Mouse (Mus musculus) forebrain, postnatal 0 days (tissue): ENCODE measurements around the gene Xpo4. TPM values are rescaled to one million over a fixed set of nuclear protein-coding genes. Genes with fewer than 3 reads are reported as not detected.

Experiments
- ATAC-seq: fragments of 200-750 bp; cut with Nextera tagmentation; 2 replicates; pipeline ENCODE4 v1.8.0; 2017; ENCODE audit warnings: mild to moderate bottlenecking, moderate library complexity
- DNase-seq: peaks from one replicate; pipeline ENCODE4 v3.0.0-alpha.2; 2015
- H3K27ac ChIP-seq: fragments of 300-500 bp; sonication (generic); 2 replicates; pipeline ENCODE4 v1.5.1; 2014; ENCODE audit warnings: low read depth, mild to moderate bottlenecking, antibody characterized with exemption, low read length, moderate library complexity, mixed read lengths
- H3K27me3 ChIP-seq: fragments of 300-500 bp; sonication (generic); 2 replicates; pipeline ENCODE4 v1.6.1; 2014; ENCODE audit warnings: mild to moderate bottlenecking, low read length, mixed read lengths; ENCODE audit not compliant: insufficient read depth
- H3K36me3 ChIP-seq: fragments of 300-500 bp; sonication (generic); 2 replicates; pipeline ENCODE4 v1.6.1; 2014; ENCODE audit warnings: mild to moderate bottlenecking, moderate library complexity; ENCODE audit not compliant: insufficient read depth
- H3K4me1 ChIP-seq: fragments of 300-500 bp; sonication (generic); 2 replicates; pipeline ENCODE4 v1.6.1; 2014; ENCODE audit warnings: antibody characterized with exemption; ENCODE audit not compliant: insufficient read depth
- H3K4me2 ChIP-seq: fragments of 300-500 bp; sonication (generic); 2 replicates; pipeline ENCODE4 v1.6.1; 2014; ENCODE audit warnings: low read depth, mild to moderate bottlenecking, moderate library complexity
- H3K4me3 ChIP-seq: fragments of 300-500 bp; sonication (generic); 2 replicates; pipeline ENCODE4 v1.5.1; 2014; ENCODE audit warnings: low read depth, low read length, mixed read lengths
- H3K9ac ChIP-seq: fragments of 300-500 bp; sonication (generic); 2 replicates; pipeline ENCODE4 v1.6.1; 2014; ENCODE audit warnings: mild to moderate bottlenecking
- H3K9me3 ChIP-seq: fragments of 300-500 bp; sonication (generic); 2 replicates; pipeline ENCODE4 v1.6.1; 2016; ENCODE audit warnings: low read length
- CTCF ChIP-seq: sonication (generic); IDR thresholded peaks from 2 replicates; pipeline ENCODE4 v1.5.1; 2016; ENCODE audit warnings: antibody characterized with exemption, control low read depth, low read depth
- WGBS: fragments of 180-500 bp; shearing (Covaris S2); extraction: QIAGEN DNeasy Blood & Tissue Kit; methylation state at CpG from one replicate; pipeline ENCODE4 v1.1.7; 2014; 5-methylcytosine and 5-hydroxymethylcytosine counted together
- polyA plus RNA-seq: library from polyadenylated mRNA; unstranded; fragments of >200 nt; fragmentation: Nextera tagmentation; extraction: Ambion mirVana; gene quantifications from 2 replicates; pipeline ENCODE4 v1.2.1, GENCODE M21; 2015
- total RNA-seq: library from RNA; depleted of rRNA; stranded (reverse); fragments of >200 nt; gene quantifications from 2 replicates; pipeline ENCODE4 v1.2.3, GENCODE M21; 2014; rRNA removed

The Xpo4 gene
- total and polyA plus RNA-seq, 2 experiments from 2014 or later: 8.5 to 18.9 TPM

DNA sequence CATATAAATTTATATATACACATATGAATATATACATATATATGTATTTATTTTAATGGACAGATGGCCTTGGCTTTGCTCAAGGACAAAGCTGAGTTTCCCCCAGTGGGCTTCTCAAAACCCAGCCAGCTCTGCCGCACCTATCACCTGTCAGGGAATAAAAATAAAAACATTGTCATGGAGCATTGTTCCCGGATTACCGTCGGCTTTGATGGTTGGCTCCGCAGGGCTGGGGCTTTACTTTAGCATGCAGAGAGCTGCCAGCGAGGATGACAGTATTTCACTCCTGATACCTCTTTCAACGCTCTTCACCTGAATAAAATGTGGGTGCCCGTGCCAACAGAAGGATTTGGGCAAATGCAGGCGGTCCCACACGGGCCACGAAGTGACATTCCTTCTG is 131.4 kb downstream of the Xpo4 start:
- Histone ChIP-seq H3K9me3 (no peaks in the 10 kb centered on the region), H3K9ac (no peak overlapping the region; the same call in 1 of the 2 replicates), H3K27ac (no peak overlapping the region), H3K4me2 (no peak overlapping the region), H3K4me3 (no peak overlapping the region), H3K4me1 (peaks cover 33% of the 10 kb centered on the region), H3K27me3 (no peaks in the 10 kb centered on the region), H3K36me3 (peaks cover 5% of the 10 kb centered on the region)
- ATAC-seq (no peak), DNase-seq (no peak)
- TF ChIP-seq CTCF: no peak
- WGBS: 25% methylated on average over 11 of the region's 11 CpGs

GRCm38 (mm10) chr14:57533214-57533613 is 132.0 kb downstream of the Xpo4 start:
- ATAC-seq: no peak
- H3K27ac ChIP-seq: no peak overlapping the region
- no peaks in the 10 kb centered on the region for H3K27me3 ChIP-seq
- no peak overlapping the region for H3K4me2 ChIP-seq
- H3K4me3 ChIP-seq: no peak overlapping the region
- WGBS: 46% methylated on average over 3 of the region's 3 CpGs
- H3K36me3 ChIP-seq: peaks cover 5% of the 10 kb centered on the region
- peaks cover 33% of the 10 kb centered on the region for H3K4me1 ChIP-seq
- DNase-seq: peak; percentile 38
- no peak overlapping the region for H3K9ac ChIP-seq
- peak; percentile 71 for TF ChIP-seq CTCF
- H3K9me3 ChIP-seq: no peaks in the 10 kb centered on the region

DNA sequence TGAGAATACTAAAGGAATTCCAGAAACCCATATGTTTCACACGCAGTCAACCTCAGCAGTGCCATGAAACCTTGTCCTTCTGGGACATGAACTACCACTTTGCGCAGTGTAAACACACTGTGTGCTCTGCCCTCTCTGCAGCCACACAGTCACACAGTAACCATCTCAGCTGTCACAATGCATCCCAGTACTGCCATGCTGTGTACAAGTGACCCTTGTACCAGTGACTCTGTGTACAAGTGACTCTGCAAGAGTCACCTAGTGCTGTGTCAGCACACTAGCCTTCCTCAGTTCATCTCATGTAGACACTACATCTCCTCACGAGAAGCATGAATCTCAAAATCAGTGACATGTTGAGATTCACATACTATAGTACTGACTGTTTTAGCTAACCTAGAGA is 132.7 kb downstream of the Xpo4 start:
- H3K27ac ChIP-seq: no peak overlapping the region
- ATAC-seq: no peak
- no peak for DNase-seq
- peaks cover 5% of the 10 kb centered on the region for H3K36me3 ChIP-seq
- WGBS: 90% methylated on average over 3 of the region's 3 CpGs
- no peak overlapping the region for H3K4me3 ChIP-seq
- no peaks in the 10 kb centered on the region for H3K9me3 ChIP-seq
- H3K4me2 ChIP-seq: no peak overlapping the region
- peaks cover 29% of the 10 kb centered on the region for H3K4me1 ChIP-seq
- H3K9ac ChIP-seq: no peak overlapping the region
- TF ChIP-seq CTCF: no peak
- H3K27me3 ChIP-seq: no peaks in the 10 kb centered on the region

DNA sequence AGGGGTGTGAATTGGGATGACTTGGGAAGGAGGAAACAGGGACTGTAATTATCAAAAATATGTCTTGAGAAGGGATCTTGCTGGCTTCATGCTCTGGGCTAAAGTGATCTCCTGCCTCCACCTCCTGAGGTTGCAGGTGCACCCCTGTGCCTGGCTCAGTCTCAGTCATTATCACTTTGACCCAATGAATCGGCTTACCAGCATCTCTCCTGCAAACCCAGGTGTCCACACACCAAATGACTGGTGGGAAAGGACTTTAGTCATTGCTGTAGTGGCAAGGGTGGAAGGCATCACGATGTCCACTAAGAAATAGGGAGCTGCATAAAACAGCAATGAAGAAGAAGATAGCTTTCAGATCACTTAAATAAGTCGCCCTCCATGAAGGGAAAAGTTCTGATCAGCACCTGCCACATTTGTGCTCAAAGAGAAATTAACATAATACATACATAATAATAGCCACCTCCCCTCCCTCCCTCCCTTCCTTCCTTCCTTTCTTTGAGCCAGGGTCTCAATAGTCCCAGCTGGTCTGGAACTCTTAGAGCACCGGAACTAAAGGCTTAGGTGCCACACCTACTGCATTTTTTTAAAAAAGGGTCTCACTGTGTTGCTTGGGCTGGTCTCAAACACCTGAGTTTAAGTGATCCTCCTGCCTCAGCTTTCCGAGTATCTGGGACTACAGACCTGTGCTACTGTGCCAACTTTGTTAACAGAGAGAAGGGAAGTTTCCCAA is 135.3 kb downstream of the Xpo4 start:
- no peak overlapping the region for H3K27ac ChIP-seq
- H3K4me3 ChIP-seq: no peak overlapping the region
- no peak overlapping the region for H3K9ac ChIP-seq
- H3K4me2 ChIP-seq: no peak overlapping the region
- no peak for ATAC-seq
- H3K9me3 ChIP-seq: no peaks in the 10 kb centered on the region
- 62% methylated on average over 5 of the region's 5 CpGs for WGBS
- peaks cover 19% of the 10 kb centered on the region for H3K4me1 ChIP-seq
- H3K27me3 ChIP-seq: no peaks in the 10 kb centered on the region
- no peak for TF ChIP-seq CTCF
- DNase-seq: no peak
- H3K36me3 ChIP-seq: peaks cover 5% of the 10 kb centered on the region

DNA sequence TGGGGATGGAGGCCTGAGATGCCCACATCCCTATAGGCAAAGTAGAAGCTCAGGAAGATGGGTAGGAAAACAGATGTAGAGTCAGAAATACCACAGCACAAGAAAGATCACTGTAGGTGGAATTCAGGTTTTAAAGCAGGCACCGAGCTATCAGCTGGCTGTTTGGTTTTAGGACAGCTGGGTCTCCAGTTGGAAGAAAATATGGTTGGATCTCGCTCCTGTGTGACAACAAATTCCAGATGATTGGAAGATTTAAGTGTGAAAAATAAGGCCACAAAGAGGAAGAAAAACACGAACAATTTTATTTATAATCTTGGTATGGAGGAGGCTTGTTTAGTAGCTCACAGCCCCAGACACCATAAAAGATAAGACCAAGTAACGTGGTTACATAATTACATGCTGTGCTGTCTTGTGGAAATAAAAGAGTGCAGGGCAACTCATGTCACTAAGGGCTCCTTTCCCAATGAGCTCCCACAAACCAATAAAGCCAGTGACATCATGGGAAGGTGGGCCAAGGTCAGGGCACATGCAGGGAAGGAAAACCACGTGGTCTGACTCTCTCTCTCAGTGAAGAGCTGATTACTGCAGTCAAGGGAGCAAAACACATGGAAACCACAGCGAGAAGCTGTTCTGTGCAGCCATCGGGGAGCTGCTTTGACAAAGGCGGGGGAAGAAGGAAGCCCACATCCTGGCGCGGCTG is 136.0 kb downstream of the Xpo4 start:
- ATAC-seq (no peak), DNase-seq (no peak)
- H3K27me3 ChIP-seq: no peaks in the 10 kb centered on the region
- no peaks in the 10 kb centered on the region for H3K9me3 ChIP-seq
- H3K4me3 ChIP-seq: no peak overlapping the region
- H3K9ac ChIP-seq: no peak overlapping the region
- H3K4me2 ChIP-seq: no peak overlapping the region
- 44% methylated on average over 10 of the region's 10 CpGs for WGBS
- TF ChIP-seq CTCF: no peak
- peaks cover 5% of the 10 kb centered on the region for H3K36me3 ChIP-seq
- H3K27ac ChIP-seq: no peak overlapping the region
- H3K4me1 ChIP-seq: 0 out of 2 replicates have a peak, but pooled peaks cover 11% of the 10 kb centered on the region

GRCm38 (mm10) chr14:57527598-57527997 is 137.6 kb downstream of the Xpo4 start:
- no peak overlapping the region for H3K4me3 ChIP-seq
- peaks cover 3% of the 10 kb centered on the region for H3K36me3 ChIP-seq
- no peaks in the 10 kb centered on the region for H3K9me3 ChIP-seq
- TF ChIP-seq CTCF: no peak
- H3K9ac ChIP-seq: no peak overlapping the region
- no peak overlapping the region for H3K27ac ChIP-seq
- DNase-seq (no peak), ATAC-seq (no peak)
- no peaks in the 10 kb centered on the region for H3K27me3 ChIP-seq
- WGBS: 49% methylated on average over 2 of the region's 2 CpGs
- H3K4me2 ChIP-seq: no peak overlapping the region
- H3K4me1 ChIP-seq: 0 out of 2 replicates have a peak, but pooled peaks cover 8% of the 10 kb centered on the region

Other genes with a start within 250 kb of the Xpo4 start
- 14.8 and 20.8 TPM in 2 replicates for gene Ift88, start 241.4 kb downstream of the Xpo4 start, total RNA-seq
- gene Ift88, start 241.4 kb downstream of the Xpo4 start, polyA plus RNA-seq: 10.6 and 15.0 TPM in 2 replicates
- gene Il17d, start 140.7 kb downstream of the Xpo4 start, total RNA-seq: 38.8 and 47.6 TPM in 2 replicates
- 8.5 and 9.8 TPM in 2 replicates for gene Il17d, start 140.7 kb downstream of the Xpo4 start, polyA plus RNA-seq
- 45.7 and 58.4 TPM in 2 replicates for gene Eef1akmt1, start 93.8 kb downstream of the Xpo4 start, total RNA-seq
- 82.9 and 84.9 TPM in 2 replicates for gene Eef1akmt1, start 93.8 kb downstream of the Xpo4 start, polyA plus RNA-seq
- not detected in 2 replicates for gene Gm49361, start 80.7 kb upstream of the Xpo4 start, total RNA-seq
- gene Gm49361, start 80.7 kb upstream of the Xpo4 start, polyA plus RNA-seq: not detected in 2 replicates
- 7.8 and 259 TPM in 2 replicates for gene Lats2, start 93.0 kb upstream of the Xpo4 start, total RNA-seq
- 3.9 and 5.0 TPM in 2 replicates for gene Lats2, start 93.0 kb upstream of the Xpo4 start, polyA plus RNA-seq
- gene Sap18, start 132.8 kb upstream of the Xpo4 start, total RNA-seq: 15.6 and 21.2 TPM in 2 replicates
- 26.8 and 31.6 TPM in 2 replicates for gene Sap18, start 132.8 kb upstream of the Xpo4 start, polyA plus RNA-seq
- gene Ska3, start 160.8 kb upstream of the Xpo4 start, total RNA-seq: 4.7 and 5.4 TPM in 2 replicates
- gene Ska3, start 160.8 kb upstream of the Xpo4 start, polyA plus RNA-seq: 3.9 and 6.2 TPM in 2 replicates
- 53.1 and 57.1 TPM in 2 replicates for gene Mrpl57, start 160.8 kb upstream of the Xpo4 start, total RNA-seq
- 234 and 291 TPM in 2 replicates for gene Mrpl57, start 160.8 kb upstream of the Xpo4 start, polyA plus RNA-seq
- 26.7 and 35.0 TPM in 2 replicates for gene Zdhhc20, start 224.8 kb upstream of the Xpo4 start, total RNA-seq
- gene Zdhhc20, start 224.8 kb upstream of the Xpo4 start, polyA plus RNA-seq: 21.9 and 31.6 TPM in 2 replicates